Mouse (Mus musculus) skeletal muscle tissue, adult 2 months (tissue): ENCODE results near the gene Wfdc15a.

Experiments used
- DNase-seq: peaks from one replicate; pipeline ENCODE4 v3.0.0-alpha.2; 2012; ENCODE audit warnings: low read depth, low spot score

Gene Wfdc15a

DNA sequence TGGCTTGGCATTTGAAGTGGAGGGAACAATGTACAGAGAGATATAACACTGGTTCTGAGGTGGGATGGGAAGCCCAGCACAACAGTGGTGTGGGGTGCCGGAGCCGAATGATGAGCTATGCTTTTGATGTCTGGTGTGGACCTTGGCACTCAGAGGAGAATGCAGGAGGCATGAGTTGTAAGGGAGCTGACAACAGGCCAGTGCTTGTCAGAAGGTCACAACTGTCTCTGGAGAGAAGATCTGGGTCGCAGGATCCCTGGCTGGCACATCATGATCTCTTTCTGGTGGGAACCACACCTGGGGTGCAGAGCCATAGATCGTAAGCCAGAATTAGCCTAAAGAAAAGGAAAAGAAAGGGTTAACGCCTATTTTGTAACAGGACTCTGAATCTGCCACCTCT is 22.1 kb downstream of the Wfdc15a start:
- no peak for DNase-seq

- DNase-seq = no peak
These were observed 24.1 kb downstream of the Wfdc15a start for GRCm38 (mm10) chr2:164175850-164176249.

DNA sequence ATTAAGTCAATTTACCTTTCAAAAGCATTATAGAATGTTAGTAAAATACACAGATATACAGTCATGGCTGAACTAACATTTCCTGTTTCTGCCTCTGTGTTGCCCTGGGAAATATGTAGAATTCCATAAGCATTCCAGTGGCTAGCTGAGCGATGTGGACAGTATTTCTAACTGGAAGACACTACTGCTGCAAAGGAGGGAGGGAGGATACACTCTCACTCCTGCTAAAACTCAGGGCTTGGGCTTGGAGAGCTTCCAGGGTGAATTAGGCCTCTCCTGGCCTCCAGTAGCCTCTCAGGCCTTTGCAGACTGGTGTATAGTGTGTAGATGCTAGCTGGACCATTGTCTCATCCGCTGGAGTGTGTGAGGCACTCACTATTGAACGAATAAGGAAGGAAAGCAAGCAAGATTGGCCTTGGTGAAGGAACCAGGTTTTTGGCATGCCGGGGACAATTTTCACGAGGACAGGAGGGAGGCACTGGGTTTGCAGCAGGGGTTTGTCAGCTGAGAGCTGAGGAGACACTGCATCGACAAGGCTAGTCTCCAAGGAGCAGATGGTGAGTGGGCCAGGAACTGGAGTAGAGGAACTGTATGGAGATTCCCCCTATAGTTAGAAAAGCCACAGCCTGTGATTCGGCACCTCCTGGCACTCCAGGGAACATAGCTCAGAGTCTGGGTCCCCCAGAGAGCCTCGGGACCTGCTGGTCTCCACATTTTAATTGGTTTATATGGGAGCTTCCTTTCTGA is 25.1 kb downstream of the Wfdc15a start:
- no peak for DNase-seq

- peak; percentile 50 for DNase-seq
These were observed 26.5 kb downstream of the Wfdc15a start for GRCm38 (mm10) chr2:164173394-164173793.

GRCm38 (mm10) chr2:164170902-164171301 is 29.0 kb downstream of the Wfdc15a start, which contains the start of gene Kcns1:
Gene Kcns1, minus strand, starts transcription at chr2:164171113.
- no peak for DNase-seq

- no peak for DNase-seq
These were observed 29.6 kb downstream of the Wfdc15a start for GRCm38 (mm10) chr2:164170326-164170725.

- no peak for DNase-seq
These were observed 31.4 kb downstream of the Wfdc15a start for GRCm38 (mm10) chr2:164168571-164168946.

- no peak for DNase-seq
These were observed 32.0 kb downstream of the Wfdc15a start for GRCm38 (mm10) chr2:164167752-164168570.

GRCm38 (mm10) chr2:164164941-164165340 is 35.0 kb downstream of the Wfdc15a start:
- no peak for DNase-seq

GRCm38 (mm10) chr2:164161515-164162055 is 38.3 kb downstream of the Wfdc15a start:
- DNase-seq = peak; percentile 29

DNA sequence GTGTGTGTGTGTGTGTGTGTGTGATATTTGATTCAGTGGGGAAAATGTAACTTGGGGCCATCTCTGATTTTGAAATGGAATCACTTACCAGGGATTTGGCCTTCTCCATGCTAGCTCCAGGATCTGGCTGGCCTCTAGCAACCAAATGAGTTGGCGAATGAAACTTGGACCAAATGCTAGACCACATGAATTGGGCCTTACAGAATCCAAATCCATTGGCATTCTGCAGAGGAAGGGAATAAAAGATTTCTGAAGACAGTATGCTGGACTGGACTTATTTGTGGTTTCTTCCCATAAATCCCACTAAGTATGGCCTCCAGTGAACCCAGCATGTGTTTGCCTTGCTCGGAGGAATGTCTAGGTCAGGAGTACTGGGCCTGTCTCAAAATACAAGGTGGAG is 41.1 kb downstream of the Wfdc15a start:
- DNase-seq = peak; percentile 66

- no peak for DNase-seq
These were observed 43.8 kb downstream of the Wfdc15a start for GRCm38 (mm10) chr2:164156158-164156557.

DNA sequence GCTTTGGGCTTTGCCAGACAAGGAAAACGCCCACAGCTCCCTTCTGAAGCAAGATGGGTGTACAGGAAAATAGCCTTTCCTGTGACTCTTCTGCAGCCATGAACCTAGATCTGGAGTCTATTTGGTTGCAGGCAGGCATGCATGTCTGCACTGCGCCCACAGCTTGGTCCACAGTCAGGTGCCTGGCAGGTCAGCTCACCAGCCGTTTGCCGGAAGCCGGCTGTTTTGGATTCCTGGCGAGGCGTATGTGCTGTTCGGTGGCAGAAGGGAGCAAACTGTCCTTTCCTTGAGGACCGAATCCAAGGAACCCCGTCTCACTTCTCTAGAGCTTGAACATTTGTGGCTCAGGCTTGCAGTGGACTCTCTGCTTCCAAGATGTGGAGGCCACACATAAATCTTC is 45.9 kb downstream of the Wfdc15a start:
- no peak for DNase-seq

- DNase-seq = no peak
These were observed 47.6 kb downstream of the Wfdc15a start for GRCm38 (mm10) chr2:164152341-164152740.

DNA sequence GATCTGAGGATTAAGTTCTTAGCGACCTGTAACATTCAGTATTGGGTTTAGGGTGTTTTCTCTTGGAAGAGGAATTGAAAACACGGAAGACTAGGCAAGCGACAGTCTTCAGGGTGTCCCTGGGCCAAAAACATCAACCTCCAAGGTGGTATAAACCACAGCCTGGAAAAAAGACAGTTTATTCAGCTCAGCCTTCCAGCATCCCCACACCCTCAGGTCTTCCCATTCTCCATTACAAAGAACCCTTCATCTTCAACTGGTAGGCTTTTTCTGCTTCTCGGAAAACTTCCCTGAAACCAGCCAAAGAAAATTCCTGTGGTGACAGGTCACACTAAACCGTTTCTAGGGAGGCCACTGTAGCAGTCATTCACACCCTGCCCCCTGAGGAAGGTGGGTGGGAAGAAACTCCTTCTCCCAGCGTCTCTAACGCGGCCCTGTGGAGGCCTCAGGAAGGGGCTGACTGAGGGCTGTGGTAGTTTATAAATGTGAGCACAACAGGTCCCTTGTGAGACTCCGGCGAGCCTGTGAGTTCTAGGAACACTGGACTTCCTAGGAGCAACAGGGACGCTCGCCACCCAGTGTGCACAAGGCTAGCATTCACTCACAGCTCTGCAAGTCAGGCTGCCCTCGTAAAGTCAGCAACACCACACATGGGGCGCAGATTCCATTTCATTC is 49.7 kb downstream of the Wfdc15a start:
- DNase-seq = peak; percentile 21
